Mouse (Mus musculus): ENCODE results near the gene Usp44.

- TF ChIP-seq CTCF (IDR thresholded peaks at IDR 0.05; ENCODE audit: extremely low read depth, insufficient read depth, insufficient read length, insufficient replicate concordance): no peak
- TF ChIP-seq POLR2A (IDR thresholded peaks at IDR 0.05; ENCODE audit: low read depth, low read length): no peak
Observed at GRCm38 (mm10) chr10:93803199-93803598, 28.2 kb upstream of the Usp44 start.
